Mouse (Mus musculus): ENCODE results near the gene Col6a3. TPM values are rescaled to one million over a fixed set of nuclear protein-coding genes. Genes with fewer than 3 reads are reported as not detected.

The Col6a3 gene
- polyA plus RNA-seq, 1 experiment from 2014 or later, result 2.9 TPM

DNA sequence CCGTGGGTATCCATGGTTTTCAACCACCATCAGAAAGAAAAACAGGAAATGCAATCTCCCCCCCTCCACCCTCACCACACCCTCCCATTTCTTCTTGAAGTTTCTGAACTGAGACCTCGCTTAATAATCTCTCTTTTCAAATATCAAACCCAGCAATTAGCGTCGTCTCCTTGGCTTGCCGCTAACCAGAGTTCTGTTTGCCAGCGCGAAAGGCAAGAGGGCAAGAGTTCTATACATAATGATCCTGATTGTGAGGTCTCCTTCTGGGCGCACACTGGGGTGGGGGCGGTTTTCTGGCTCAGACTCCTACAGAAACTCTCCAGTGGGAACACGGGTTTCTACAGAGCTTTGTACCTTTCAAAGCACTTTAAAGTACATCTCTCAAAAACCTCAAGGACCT is 1.4 kb upstream of the Col6a3 start:
- Histone ChIP-seq H3K36me3 (ENCODE audit: control insufficient read depth, insufficient read depth, low read length) (no peaks in the 10 kb centered on the region), H3K4me3 (ENCODE audit: low read depth, low read length) (no peak overlapping the region), H3K4me2 (ENCODE audit: low read length) (no peak overlapping the region), H3K9me3 (replicated peaks; ENCODE audit: control insufficient read depth, low read length) (no peaks in the 10 kb centered on the region), H3K27me3 (replicated peaks; ENCODE audit: control insufficient read depth, insufficient read depth, low read length) (no peaks in the 10 kb centered on the region), H3K4me1 (ENCODE audit: control insufficient read depth, insufficient read depth, low read length) (no peaks in the 10 kb centered on the region; the same call in 1 of the 2 replicates), H3K9ac (ENCODE audit: low read length) (no peak overlapping the region), H3K27ac (ENCODE audit: low read depth, low read length) (no peak overlapping the region)
- no peak for ATAC-seq
- DNase-seq (ENCODE audit: low spot score), result peak; percentile 41
- WGBS, result 15% methylated on average over 10 of the region's 10 CpGs

DNA sequence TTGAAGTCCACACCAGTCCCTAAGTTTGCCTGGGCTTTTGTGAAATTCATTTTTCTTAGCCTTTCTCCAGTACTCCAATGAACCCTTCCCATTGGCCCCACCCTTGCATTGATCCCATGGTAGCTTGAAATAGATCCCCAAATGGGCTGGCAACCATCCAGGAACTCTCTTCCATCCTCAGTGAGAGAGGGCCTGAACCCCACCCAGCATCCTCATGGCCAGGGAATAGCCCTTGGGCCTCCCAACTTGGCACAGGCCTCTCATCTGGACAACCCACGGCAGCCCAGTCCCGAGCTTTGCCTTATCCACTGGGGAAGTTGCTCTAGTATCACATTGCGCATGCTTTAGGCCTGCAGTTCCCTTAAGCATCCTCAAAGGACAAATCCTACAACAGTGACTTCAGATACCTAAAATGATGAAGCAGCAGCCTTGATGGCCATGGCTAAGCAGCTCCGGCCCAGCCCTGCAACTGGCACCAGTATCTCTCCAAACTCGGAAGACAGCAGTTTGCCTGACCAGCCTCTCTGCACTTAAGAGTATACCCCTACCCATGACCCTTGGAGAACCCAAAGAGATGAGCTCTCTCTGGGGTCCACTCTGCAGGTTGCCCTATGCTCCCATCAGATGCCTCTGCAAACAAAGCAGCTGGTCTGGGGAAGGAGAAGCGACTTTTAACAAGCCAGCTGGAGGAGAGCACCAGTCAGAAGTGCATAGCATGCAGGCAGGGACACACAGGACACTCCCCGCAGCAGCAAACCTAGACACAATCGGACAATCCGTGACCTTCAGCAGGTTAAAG is 783 bp downstream of the Col6a3 start:
- H3K4me1 ChIP-seq (ENCODE audit: control insufficient read depth, insufficient read depth, low read length), result no peaks in the 10 kb centered on the region; the same call in 1 of the 2 replicates
- no peak overlapping the region for H3K9ac ChIP-seq (ENCODE audit: low read length)
- ATAC-seq (no peak), DNase-seq (ENCODE audit: low spot score) (no peak)
- no peaks in the 10 kb centered on the region for H3K27me3 ChIP-seq (replicated peaks; ENCODE audit: control insufficient read depth, insufficient read depth, low read length)
- H3K27ac ChIP-seq (ENCODE audit: low read depth, low read length), result no peak overlapping the region
- no peak overlapping the region for H3K4me2 ChIP-seq (ENCODE audit: low read length)
- 82% methylated on average over 9 of the region's 9 CpGs for WGBS
- no peaks in the 10 kb centered on the region for H3K36me3 ChIP-seq (ENCODE audit: control insufficient read depth, insufficient read depth, low read length)
- no peak overlapping the region for H3K4me3 ChIP-seq (ENCODE audit: low read depth, low read length)
- H3K9me3 ChIP-seq (replicated peaks; ENCODE audit: control insufficient read depth, low read length), result no peaks in the 10 kb centered on the region

DNA sequence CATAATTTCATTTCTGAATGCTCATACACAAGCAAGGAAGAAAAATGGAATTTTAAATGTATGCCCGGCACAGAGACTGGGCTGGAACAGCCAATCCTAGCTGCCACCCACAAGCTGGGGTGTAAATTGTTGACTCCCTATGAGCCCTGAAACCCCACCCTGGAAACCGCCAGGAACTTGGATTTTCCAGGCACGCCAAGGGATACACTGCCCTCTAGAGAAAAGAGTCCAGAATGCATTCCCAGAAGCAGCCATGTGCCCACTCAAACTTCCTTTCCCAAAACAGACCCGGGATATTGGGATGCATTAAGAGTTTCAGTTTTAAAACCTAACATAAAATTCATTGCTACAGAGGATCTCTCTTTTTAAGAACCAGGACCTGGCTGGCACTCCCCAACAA is 3.5 kb downstream of the Col6a3 start:
- no peak for ATAC-seq
- Histone ChIP-seq H3K9me3 (replicated peaks; ENCODE audit: control insufficient read depth, low read length) (no peaks in the 10 kb centered on the region), H3K36me3 (ENCODE audit: control insufficient read depth, insufficient read depth, low read length) (no peaks in the 10 kb centered on the region), H3K4me3 (ENCODE audit: low read depth, low read length) (no peak overlapping the region), H3K27ac (ENCODE audit: low read depth, low read length) (no peak overlapping the region), H3K4me2 (ENCODE audit: low read length) (no peak overlapping the region), H3K9ac (ENCODE audit: low read length) (no peak overlapping the region), H3K27me3 (replicated peaks; ENCODE audit: control insufficient read depth, insufficient read depth, low read length) (no peaks in the 10 kb centered on the region), H3K4me1 (ENCODE audit: control insufficient read depth, insufficient read depth, low read length) (no peaks in the 10 kb centered on the region; the same call in 1 of the 2 replicates)
- peak; percentile 69 for DNase-seq (ENCODE audit: low spot score)
- WGBS, result 17% methylated on average over 4 of the region's 4 CpGs

DNA sequence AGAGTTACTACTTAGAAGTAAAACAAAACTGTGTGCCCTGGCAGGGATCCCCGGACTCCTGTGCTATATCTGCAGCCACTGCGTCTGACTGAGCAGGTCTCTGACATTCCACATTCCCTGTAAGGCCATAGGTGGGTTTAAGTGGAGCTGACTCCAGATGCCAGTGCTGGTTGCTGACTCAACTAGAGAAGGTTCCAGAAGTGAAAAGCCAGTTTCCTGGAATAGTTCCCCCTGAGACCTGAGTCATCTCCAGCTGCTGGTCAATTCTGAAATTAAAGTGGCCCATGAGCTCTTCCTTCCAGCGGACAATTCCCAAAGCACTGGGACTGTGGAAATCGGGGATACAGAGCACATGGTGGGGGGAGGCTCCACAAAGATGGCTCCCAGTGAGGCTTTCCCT is 5.1 kb downstream of the Col6a3 start:
- Histone ChIP-seq H3K9ac (ENCODE audit: low read length) (no peak overlapping the region), H3K36me3 (ENCODE audit: control insufficient read depth, insufficient read depth, low read length) (no peaks in the 10 kb centered on the region), H3K4me3 (ENCODE audit: low read depth, low read length) (no peak overlapping the region), H3K9me3 (replicated peaks; ENCODE audit: control insufficient read depth, low read length) (no peaks in the 10 kb centered on the region), H3K27me3 (replicated peaks; ENCODE audit: control insufficient read depth, insufficient read depth, low read length) (no peaks in the 10 kb centered on the region), H3K4me2 (ENCODE audit: low read length) (no peak overlapping the region), H3K27ac (ENCODE audit: low read depth, low read length) (no peak overlapping the region), H3K4me1 (ENCODE audit: control insufficient read depth, insufficient read depth, low read length) (no peaks in the 10 kb centered on the region)
- DNase-seq (ENCODE audit: low spot score) (no peak), ATAC-seq (no peak)
- WGBS, result 83% methylated on average over 4 of the region's 4 CpGs

DNA sequence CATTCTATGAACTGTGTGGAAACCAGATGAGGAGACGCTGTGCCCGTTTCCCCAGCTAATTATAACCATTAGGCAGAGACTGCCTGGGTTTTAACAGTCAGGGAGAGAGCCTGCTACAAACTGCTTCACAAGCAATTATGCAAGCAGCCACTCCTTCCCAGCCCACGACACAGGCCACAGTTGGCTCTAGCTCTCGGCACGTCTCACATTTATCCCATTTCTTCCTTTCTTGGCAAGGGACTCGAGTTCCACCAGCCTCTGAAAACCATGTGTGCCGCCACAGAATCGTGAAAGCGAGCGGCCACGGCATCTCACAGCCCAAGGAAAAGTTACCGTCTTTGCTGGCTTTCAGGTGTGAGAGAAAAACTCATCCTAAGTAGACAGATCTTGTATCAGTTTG is 5.5 kb downstream of the Col6a3 start:
- DNase-seq (ENCODE audit: low spot score), result peak; percentile 60
- Histone ChIP-seq H3K27me3 (replicated peaks; ENCODE audit: control insufficient read depth, insufficient read depth, low read length) (no peaks in the 10 kb centered on the region), H3K9ac (ENCODE audit: low read length) (no peak overlapping the region), H3K4me1 (ENCODE audit: control insufficient read depth, insufficient read depth, low read length) (no peaks in the 10 kb centered on the region), H3K4me2 (ENCODE audit: low read length) (no peak overlapping the region), H3K4me3 (ENCODE audit: low read depth, low read length) (no peak overlapping the region), H3K36me3 (ENCODE audit: control insufficient read depth, insufficient read depth, low read length) (no peaks in the 10 kb centered on the region), H3K9me3 (replicated peaks; ENCODE audit: control insufficient read depth, low read length) (no peaks in the 10 kb centered on the region), H3K27ac (ENCODE audit: low read depth, low read length) (no peak overlapping the region)
- peak; percentile 29; the same call in 1 of the 2 replicates for ATAC-seq
- WGBS, result 51% methylated on average over 12 of the region's 12 CpGs

DNA sequence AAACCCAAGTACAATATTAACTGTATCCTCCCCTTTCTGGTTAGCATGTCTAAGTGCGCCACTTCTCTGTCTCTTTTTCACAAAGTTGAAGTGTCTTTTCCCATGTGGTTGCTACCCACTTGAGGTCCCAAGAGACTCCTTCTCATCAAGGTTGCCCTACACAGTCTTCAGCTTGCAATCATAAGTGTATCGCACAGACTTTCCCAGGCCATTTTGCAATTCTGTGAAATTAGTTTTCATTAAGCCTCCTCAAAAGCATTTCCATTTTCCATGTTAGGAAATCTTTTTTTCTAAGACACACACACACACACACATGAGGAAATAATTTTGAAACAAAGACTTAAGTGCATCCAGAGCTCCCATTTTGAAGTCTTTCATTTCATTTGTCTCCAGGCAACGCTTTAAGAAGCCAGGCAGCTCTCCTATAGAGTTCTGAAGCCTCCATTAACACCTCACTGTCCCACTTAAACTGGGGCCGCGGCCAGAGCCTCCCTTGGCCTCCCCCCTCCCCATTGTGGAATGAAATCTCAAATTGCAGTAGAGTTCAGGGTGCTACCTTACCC is 7.5 kb downstream of the Col6a3 start:
- Histone ChIP-seq H3K9me3 (replicated peaks; ENCODE audit: control insufficient read depth, low read length) (no peaks in the 10 kb centered on the region), H3K4me1 (ENCODE audit: control insufficient read depth, insufficient read depth, low read length) (no peaks in the 10 kb centered on the region), H3K9ac (ENCODE audit: low read length) (no peak overlapping the region), H3K36me3 (ENCODE audit: control insufficient read depth, insufficient read depth, low read length) (no peaks in the 10 kb centered on the region), H3K27me3 (replicated peaks; ENCODE audit: control insufficient read depth, insufficient read depth, low read length) (no peaks in the 10 kb centered on the region), H3K27ac (ENCODE audit: low read depth, low read length) (no peak overlapping the region), H3K4me3 (ENCODE audit: low read depth, low read length) (no peak overlapping the region), H3K4me2 (ENCODE audit: low read length) (no peak overlapping the region)
- 63% methylated on average over 5 of the region's 5 CpGs for WGBS
- no peak for ATAC-seq
- DNase-seq (ENCODE audit: low spot score), result peak; percentile 12

DNA sequence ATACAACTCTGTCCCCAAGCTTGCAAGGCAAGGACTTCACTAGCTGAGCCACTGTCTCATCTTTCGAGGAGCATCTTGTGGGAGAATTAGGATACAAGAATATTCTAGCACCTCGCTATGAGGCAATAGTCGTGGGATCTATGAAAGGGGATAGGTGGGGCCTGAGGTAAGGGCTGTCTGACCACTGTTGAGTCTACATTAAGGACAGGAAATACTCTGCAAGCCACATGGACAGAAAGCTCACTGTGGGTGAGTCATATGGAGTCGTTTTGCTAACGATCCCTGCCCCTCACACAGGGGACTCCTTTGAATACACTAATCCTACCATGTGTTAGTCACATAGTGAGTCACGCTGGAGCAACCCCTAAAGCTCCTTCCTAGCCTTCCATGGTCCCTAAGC is 9.1 kb downstream of the Col6a3 start:
- H3K9me3 ChIP-seq (replicated peaks; ENCODE audit: control insufficient read depth, low read length), result no peaks in the 10 kb centered on the region
- no peak overlapping the region for H3K4me2 ChIP-seq (ENCODE audit: low read length)
- WGBS, result 54% methylated on average over 6 of the region's 6 CpGs
- no peak for ATAC-seq
- no peak overlapping the region for H3K9ac ChIP-seq (ENCODE audit: low read length)
- no peak overlapping the region for H3K4me3 ChIP-seq (ENCODE audit: low read depth, low read length)
- H3K36me3 ChIP-seq (ENCODE audit: control insufficient read depth, insufficient read depth, low read length), result no peaks in the 10 kb centered on the region
- H3K4me1 ChIP-seq (ENCODE audit: control insufficient read depth, insufficient read depth, low read length), result no peaks in the 10 kb centered on the region
- no peak for DNase-seq (ENCODE audit: low spot score)
- H3K27ac ChIP-seq (ENCODE audit: low read depth, low read length), result no peak overlapping the region
- no peaks in the 10 kb centered on the region for H3K27me3 ChIP-seq (replicated peaks; ENCODE audit: control insufficient read depth, insufficient read depth, low read length)

DNA sequence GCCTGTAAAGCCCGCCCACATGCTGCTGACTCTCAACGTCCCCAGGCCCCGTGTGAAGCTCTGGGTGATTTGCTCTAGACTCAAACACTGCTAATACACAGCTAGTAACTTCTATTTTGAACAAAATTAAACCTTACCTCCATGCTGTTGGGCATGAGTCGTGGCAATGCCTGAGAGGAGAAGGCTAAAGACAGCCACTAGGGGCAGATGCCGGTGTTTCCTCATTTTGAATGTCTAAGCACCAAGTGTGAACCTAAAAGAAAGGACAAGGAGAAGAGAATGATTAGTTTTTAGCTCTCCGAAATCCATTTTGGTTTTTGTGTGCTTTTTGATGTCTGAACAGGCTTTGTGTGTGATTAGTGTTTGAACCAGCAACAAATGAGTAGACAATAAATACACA is 13.8 kb downstream of the Col6a3 start:
- DNase-seq (ENCODE audit: low spot score) (no peak), ATAC-seq (no peak)
- no peak overlapping the region for H3K4me3 ChIP-seq (ENCODE audit: low read depth, low read length)

DNA sequence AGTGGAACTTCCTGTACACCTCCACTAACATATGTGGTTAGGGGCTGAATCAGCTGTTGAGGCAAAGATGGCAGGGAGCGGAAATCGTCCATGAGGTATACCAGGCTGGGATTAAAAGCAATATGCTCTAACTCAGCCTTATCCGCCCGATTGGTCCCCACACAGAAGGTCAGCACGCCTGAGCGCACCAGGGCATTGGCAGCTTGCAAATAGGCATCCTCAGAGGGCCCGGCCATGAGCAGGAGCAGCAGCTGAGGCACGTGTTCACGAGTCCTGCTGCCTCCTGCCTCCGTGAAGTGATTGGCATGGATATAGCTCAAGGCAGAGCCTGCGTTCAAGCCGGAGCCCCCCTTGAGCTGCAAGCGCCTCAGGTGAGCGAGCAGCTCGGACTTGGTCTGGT is 30.5 kb downstream of the Col6a3 start:
- WGBS, result 66% methylated on average over 15 of the region's 15 CpGs
- Histone ChIP-seq H3K4me1 (ENCODE audit: control insufficient read depth, insufficient read depth, low read length) (no peaks in the 10 kb centered on the region), H3K4me3 (ENCODE audit: low read depth, low read length) (no peak overlapping the region), H3K27ac (ENCODE audit: low read depth, low read length) (no peak overlapping the region), H3K4me2 (ENCODE audit: low read length) (no peak overlapping the region), H3K9ac (ENCODE audit: low read length) (no peak overlapping the region), H3K27me3 (replicated peaks; ENCODE audit: control insufficient read depth, insufficient read depth, low read length) (no peaks in the 10 kb centered on the region), H3K36me3 (ENCODE audit: control insufficient read depth, insufficient read depth, low read length) (no peaks in the 10 kb centered on the region), H3K9me3 (replicated peaks; ENCODE audit: control insufficient read depth, low read length) (no peaks in the 10 kb centered on the region)
- no peak for ATAC-seq
- DNase-seq (ENCODE audit: low spot score), result no peak

More for the DNA sequence above, 13.8 kb downstream of the Col6a3 start:
- no peaks in the 10 kb centered on the region for H3K9me3 ChIP-seq (replicated peaks; ENCODE audit: control insufficient read depth, low read length)
- H3K4me1 ChIP-seq (ENCODE audit: control insufficient read depth, insufficient read depth, low read length), result no peaks in the 10 kb centered on the region
- H3K27me3 ChIP-seq (replicated peaks; ENCODE audit: control insufficient read depth, insufficient read depth, low read length), result no peaks in the 10 kb centered on the region
- no peak overlapping the region for H3K4me2 ChIP-seq (ENCODE audit: low read length)
- no peak overlapping the region for H3K9ac ChIP-seq (ENCODE audit: low read length)
- H3K36me3 ChIP-seq (ENCODE audit: control insufficient read depth, insufficient read depth, low read length), result no peaks in the 10 kb centered on the region
- WGBS, result 51% methylated on average over 6 of the region's 6 CpGs
- H3K27ac ChIP-seq (ENCODE audit: low read depth, low read length), result no peak overlapping the region

Data from forebrain, embryonic 14.5 days (tissue).